Mouse (Mus musculus): ENCODE measurements around the gene Zcrb1.
A peak's percentile ranks its signal among the peaks of the same experiment; 100 is the strongest.

Gene Zcrb1

GRCm38 (mm10) chr15:93371838-93372237 is 26.3 kb downstream of the Zcrb1 start:
- no peak for DNase-seq (ENCODE audit: low spot score in 2 of 2)

- peak in 1 of 2 experiments; percentile 6 for DNase-seq (ENCODE audit: low spot score in 2 of 2)
Observed at GRCm38 (mm10) chr15:93368558-93368957, 29.6 kb downstream of the Zcrb1 start.

- no peak for DNase-seq (ENCODE audit: low spot score in 2 of 2)
Observed at GRCm38 (mm10) chr15:93365561-93365960, 32.6 kb downstream of the Zcrb1 start.

GRCm38 (mm10) chr15:93358346-93359095 is 39.6 kb downstream of the Zcrb1 start:
- no peak for DNase-seq (ENCODE audit: low spot score in 2 of 2)

GRCm38 (mm10) chr15:93340630-93341379 is 57.3 kb downstream of the Zcrb1 start:
- DNase-seq (ENCODE audit: low spot score in 2 of 2) = no peak

- peak; percentile 80 to 84 for DNase-seq (ENCODE audit: low spot score in 2 of 2)
Observed at GRCm38 (mm10) chr15:93336925-93337761, 61.0 kb downstream of the Zcrb1 start, which contains the start of gene Yaf2. TSS of gene Yaf2 (minus strand) at chr15:93336935.

- DNase-seq (ENCODE audit: low spot score in 2 of 2) = no peak
Observed at GRCm38 (mm10) chr15:93336658-93336924, 61.5 kb downstream of the Zcrb1 start.

All from frontal cortex, postnatal 36 days (tissue).